Mouse (Mus musculus): ENCODE measurements around the gene Uhrf1bp1l. TPM values are rescaled to one million over a fixed set of nuclear protein-coding genes. Genes with fewer than 3 reads are reported as not detected.
A peak's percentile ranks its signal among the peaks of the same experiment; 100 is the strongest.

The Uhrf1bp1l gene
- total RNA-seq, 2 experiments from 2014 or later = 51.1 to 53.3 TPM

GRCm38 (mm10) chr10:89744341-89744740, 450 bp upstream of the Uhrf1bp1l start:
- peak; percentile 6 for DNase-seq
- intact Hi-C loops (cut with DNase I) = no loop called here

- intact Hi-C loops (cut with DNase I) = loop anchor here (5.0 kb wide), 1 partner anchor 302 kb away; no protein-coding TSS in a partner anchor
- DNase-seq = no peak
Measured at GRCm38 (mm10) chr10:89745666-89746020, 852 bp downstream of the Uhrf1bp1l start.

- DNase-seq = no peak
- intact Hi-C loops (cut with DNase I) = loop anchor here (5.0 kb wide), 1 partner anchor 301 kb away; no protein-coding TSS in a partner anchor
Measured at GRCm38 (mm10) chr10:89746581-89746980, 1.8 kb downstream of the Uhrf1bp1l start.

- intact Hi-C loops (cut with DNase I) = loop anchor here (5.0 kb wide), 1 partner anchor 300 kb away; no protein-coding TSS in a partner anchor
Measured at GRCm38 (mm10) chr10:89747221-89747905, 2.6 kb downstream of the Uhrf1bp1l start.

DNA sequence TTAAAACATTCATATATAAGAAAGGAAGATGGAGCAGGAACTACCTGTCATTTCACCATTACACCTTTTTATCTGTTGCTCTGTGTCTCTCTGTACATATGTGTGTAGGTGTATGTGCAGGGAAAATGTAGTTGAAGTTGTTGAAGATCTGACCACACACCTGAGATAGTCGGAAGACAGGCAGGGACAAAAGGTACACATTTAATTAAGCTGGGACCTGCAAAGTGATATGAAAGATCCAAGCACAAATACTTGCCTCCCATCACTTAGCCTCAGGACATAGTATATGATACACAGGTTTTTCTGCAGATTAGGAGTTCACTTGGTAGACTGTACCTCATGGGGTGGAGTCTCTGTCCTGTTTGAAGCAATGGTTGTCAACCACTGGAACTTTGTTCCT, 3.1 kb downstream of the Uhrf1bp1l start:
- intact Hi-C loops (cut with DNase I) = loop anchor here (5.0 kb wide), 1 partner anchor 299 kb away; no protein-coding TSS in a partner anchor
- DNase-seq = no peak

More at GRCm38 (mm10) chr10:89747221-89747905, 2.6 kb downstream of the Uhrf1bp1l start:
- no peak for DNase-seq

DNA sequence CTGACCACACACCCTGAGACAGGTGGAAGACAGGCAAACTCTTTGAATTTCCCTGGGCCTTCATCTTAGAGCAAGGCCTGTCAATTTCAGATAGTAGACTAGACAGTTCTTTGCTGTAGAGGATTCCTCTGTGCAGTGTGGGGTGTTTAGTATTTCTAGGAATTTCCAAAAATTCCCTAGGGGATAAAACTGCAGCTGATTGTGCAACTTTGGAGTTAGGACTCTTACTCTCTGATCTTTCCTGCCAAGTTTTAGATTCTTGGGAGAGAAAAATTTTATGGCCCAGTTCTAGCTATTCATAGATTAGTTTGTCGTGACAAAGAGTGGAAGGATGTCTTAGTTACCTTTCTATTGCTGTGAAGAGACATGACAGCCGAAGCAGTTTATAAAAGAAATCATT, 3.8 kb downstream of the Uhrf1bp1l start:
- intact Hi-C loops (cut with DNase I) = loop anchor here (5.0 kb wide), 1 partner anchor 299 kb away; no protein-coding TSS in a partner anchor
- no peak for DNase-seq

DNA sequence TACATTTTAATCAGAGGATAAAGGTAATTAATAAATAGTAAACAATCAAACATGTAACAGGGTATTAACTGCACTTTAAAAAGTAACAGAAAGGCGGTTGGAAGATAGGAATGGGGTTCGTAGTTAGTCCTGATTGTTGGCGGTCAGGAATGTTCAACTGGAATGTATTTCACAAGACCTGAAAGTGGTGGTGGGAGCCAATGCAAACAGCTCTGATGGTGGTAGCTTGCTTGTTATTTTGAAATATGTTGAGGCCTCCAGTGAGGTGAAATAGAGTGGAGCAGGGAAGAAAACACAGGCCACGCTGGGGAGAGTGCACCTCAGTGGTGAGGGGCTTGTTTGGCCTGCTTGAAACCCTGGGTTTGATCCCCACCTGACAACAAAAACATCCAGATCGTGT, 6.3 kb downstream of the Uhrf1bp1l start:
- intact Hi-C loops (cut with DNase I) = no loop called here
- no peak for DNase-seq

DNA sequence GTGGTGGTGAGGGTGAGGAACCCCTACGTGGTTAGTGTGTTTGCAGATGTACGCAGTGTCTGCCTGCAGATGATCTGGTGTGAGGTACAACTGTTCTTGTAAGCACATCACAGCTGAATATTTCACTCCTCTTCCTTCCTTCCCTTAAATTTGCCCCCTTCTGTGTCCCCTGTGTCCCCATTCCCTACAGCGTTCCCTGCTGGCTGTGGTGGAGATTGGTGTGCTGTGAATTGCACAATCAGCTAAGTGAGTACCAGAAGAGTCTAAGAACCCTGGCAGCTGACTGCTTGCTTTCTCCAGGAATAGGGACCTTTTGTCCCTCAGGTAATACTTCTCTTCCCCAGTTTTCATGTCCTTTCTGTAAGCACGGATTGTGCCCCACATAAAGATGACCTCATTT, 10.4 kb downstream of the Uhrf1bp1l start:
- no peak for DNase-seq
- intact Hi-C loops (cut with DNase I) = no loop called here

DNA sequence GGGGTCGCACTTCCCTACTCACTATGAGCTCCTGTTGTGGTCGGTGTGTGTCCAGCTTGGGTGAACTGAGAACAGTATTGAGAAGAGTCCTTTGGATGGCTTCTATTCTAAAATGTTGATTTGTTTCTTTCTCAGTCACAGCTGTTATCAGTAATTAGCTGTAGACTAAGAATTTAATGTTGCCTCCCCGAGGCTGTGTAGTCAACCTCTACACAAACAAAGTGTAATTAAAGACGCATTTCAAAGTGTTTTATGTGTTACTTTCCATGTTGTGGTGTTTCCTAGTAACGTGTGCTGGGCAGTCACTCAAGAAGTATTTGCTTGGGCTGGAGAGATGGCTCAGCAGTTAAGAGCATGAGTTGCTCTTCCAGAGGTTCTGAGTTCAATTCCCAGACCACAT, 16.0 kb downstream of the Uhrf1bp1l start:
- intact Hi-C loops (cut with DNase I) = no loop called here

DNA sequence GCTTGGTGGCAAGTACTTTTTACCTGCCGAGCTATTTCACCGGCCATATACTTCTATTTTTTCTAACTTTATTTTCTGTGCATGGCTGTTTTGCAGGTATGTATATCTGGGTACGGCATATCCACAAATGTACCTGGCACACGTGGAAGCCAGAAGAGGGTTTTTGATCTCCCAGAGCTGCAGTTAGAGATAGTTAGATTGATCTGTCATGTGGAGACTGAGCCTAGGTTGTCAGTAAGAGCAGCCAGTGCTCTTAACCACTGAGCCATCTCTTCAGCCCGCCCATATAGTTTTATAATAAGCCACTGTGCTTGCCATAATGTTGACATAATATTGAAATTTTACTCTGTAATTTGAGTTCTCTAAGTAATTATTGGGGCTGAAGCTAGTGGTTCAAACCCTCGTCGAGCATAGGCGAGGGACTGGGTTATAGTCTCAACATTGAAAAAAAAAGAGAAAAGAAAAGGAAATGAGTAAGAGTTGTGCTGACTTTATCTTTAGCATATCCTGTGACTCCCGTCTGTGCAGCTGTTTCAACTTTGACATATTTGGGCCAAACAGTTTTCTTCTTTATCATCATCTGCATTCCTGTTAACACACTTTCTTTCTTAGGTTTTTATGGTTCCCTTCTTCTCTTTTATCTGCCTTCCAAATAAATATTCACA, 19.8 kb downstream of the Uhrf1bp1l start:
- intact Hi-C loops (cut with DNase I) = no loop called here
- DNase-seq = no peak

More for the DNA sequence above, 16.0 kb downstream of the Uhrf1bp1l start:
- DNase-seq = no peak

DNA sequence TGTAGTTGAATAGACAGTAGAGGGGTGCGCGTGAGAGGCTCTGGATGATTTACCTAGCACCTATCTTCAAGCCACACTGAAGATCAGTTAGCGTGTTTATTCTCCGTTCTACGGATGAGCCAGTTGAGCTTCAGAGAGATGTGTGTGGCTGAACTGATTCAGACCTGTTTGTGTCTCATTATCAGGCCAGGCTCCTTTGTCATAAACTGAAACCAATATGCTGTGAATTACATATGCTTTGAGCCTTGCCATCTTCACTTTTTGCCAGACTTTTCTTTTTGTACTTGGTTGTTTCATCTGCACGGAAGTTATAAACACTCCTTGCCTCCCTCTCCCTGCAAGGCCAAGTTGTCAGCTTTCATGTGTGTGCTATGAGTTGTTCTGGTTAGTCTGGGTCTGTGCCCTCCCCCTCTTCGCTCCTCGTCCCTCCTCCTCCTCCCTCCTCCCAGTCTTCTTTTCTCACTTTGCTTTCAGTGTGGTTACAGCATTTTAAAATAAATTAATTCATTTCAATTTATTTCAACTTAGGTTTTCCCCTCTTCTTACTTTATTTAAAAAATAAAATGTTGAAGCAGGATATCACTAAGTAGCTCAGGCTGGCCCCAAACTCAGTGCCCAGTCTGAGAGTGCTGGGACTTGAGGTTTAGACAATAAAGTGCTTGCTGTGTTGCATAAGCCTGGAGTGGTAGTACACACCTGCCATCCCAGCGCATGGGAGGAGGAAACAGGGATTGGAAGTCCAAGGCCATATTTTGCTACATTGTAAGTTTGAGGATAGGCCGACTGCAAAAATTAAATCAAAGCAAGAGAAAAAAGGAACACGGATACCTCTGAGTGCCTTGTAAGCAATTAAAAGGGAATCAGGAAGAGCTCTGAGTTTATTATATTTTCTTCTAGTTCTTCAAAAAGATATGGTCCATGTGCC, 21.3 kb downstream of the Uhrf1bp1l start:
- no peak for DNase-seq
- intact Hi-C loops (cut with DNase I) = no loop called here

GRCm38 (mm10) chr10:89768352-89769020, 23.7 kb downstream of the Uhrf1bp1l start:
- intact Hi-C loops (cut with DNase I) = no loop called here
- no peak for DNase-seq

DNA sequence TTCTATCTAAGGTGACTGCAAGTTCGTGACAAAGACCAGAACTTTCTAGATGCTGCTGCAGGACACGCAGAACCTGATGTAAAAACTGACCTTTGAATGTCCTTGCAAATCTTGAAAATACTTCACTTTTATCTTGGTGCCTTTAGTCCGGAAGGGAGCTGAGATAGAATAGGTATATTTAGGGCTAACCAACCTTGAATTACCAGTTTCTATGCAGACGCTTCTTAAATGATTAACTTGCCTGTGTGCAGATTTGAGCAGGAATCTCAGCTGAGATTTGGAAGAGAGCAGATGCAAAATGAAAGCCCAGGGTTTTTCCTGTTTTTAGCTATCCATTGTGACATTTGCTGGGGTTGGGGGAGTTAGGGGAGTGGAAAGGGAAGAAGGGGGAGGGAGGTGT, 24.3 kb downstream of the Uhrf1bp1l start:
- intact Hi-C loops (cut with DNase I) = no loop called here
- no peak for DNase-seq

DNA sequence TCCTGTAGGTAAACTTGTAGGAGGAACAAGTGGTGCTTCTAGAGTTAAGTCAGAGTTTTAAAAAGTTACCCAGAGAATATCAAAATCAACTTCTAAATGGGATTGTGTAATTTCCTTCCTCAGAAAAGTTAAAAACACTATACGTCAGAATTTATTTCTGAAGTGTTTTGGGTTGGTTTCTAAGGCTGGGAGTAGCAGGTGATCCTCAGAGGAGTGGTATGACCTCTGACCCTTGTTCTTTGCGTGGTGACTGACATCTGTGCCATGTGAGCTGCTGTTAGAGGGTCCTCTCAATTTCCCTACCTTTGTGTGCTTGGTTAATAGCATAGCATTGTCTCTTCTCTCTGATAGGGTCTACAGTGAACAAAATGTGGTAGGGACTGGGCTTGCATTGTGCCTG, 27.1 kb downstream of the Uhrf1bp1l start:
- intact Hi-C loops (cut with DNase I) = no loop called here
- no peak for DNase-seq

DNA sequence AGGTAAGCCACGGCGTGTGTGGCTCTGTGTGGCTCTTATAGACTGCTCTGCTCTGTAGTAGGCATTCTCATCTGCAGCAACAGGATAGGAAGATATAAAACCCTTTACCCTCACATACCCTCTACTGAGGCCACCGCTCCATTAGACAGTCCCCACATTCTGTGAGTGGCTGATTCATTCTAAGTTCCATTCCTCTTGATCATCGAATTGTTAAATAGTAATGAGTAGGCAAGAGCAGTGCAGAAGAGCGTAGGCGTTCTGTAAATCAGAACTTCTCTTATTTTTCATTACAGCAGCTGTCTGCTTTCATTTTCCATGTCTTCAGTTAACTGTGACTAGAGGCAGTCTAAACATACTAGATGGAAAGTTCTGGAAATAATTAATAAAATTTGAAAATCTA, 31.2 kb downstream of the Uhrf1bp1l start:
- DNase-seq = no peak
- intact Hi-C loops (cut with DNase I) = no loop called here

DNA sequence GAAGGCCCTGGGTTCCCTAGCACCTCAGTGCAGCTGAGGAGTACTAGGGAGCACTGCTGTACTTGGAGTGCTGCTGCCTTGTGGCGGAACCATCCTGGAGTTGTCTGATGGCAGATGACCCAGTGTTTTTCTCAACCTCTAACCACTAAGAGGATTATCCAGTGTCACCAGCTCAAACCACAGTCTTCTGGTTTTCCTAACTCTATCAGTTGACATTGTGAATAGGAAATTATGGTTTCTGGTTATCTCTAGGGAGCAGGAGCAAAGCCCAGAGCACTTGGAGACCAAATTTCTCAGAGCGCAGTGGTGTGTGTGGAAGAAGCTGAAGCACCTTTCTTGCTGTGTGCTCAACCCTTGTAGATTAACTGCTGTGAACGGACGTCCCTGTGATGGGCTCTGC, 47.1 kb downstream of the Uhrf1bp1l start:
- intact Hi-C loops (cut with DNase I) = no loop called here
- no peak for DNase-seq

- intact Hi-C loops (cut with DNase I) = no loop called here
- no peak for DNase-seq
Measured at GRCm38 (mm10) chr10:89794121-89794520, 49.3 kb downstream of the Uhrf1bp1l start.

DNA sequence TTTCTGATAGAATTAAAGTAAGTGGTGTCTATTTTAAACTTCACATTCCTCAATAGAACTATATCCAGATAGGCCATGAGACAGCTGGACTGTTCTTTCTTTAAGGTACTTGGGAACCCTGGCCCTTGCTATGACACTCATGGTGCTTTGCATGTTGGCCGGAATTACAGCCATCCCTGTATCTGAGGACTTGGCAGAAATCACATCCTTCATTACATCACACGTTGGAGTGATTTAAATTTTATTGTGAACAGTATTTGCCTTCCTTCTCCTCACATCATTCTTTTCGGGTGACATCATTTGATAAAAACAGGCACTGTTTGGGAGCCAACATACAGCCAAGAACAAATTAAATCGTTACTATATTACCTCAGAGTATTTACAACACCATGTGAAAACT, 74.4 kb downstream of the Uhrf1bp1l start:
- intact Hi-C loops (cut with DNase I) = no loop called here
- DNase-seq = no peak

- intact Hi-C loops (cut with DNase I) = no loop called here
- no peak for DNase-seq
Measured at GRCm38 (mm10) chr10:89823906-89824305, 79.1 kb downstream of the Uhrf1bp1l start.

GRCm38 (mm10) chr10:89826896-89827295, 82.1 kb downstream of the Uhrf1bp1l start:
- DNase-seq = peak; percentile 16
- intact Hi-C loops (cut with DNase I) = no loop called here

DNA sequence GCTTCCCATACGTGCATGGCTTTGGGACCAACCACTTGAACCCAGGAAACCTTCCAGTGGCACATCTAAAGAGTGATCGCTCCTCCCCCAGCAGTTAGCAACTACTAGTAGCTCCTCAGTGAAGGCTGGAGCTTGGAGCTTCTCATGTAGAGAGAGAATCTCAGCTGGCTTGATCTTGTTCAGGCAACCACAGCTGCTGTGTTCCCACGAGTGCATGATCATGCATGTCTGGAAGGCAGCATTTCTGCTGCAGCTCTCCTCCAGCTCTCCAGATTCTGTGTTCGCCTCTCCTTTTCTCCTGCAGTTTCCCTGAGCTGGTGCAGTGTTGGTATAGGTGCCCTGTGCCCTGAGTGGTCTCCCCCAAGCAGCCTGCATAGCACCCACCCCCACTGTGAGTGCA, 87.5 kb downstream of the Uhrf1bp1l start:
- intact Hi-C loops (cut with DNase I) = no loop called here
- DNase-seq = no peak

All from left cerebral cortex, postnatal 4 days (tissue).